Mouse (Mus musculus) adrenal gland, postnatal 14 days (tissue): ENCODE measurements at regions not wholly inside any gene's neighbourhood (a gene's known extent, or its start where the extent isn't known, plus 50 kb on each side); places are given as distances from the start of the nearest gene placed in this dataset.

Experiments used
- DNase-seq: peaks from one replicate; pipeline ENCODE4 v3.0.0; 2021; ENCODE audit warnings: mixed read lengths

DNA sequence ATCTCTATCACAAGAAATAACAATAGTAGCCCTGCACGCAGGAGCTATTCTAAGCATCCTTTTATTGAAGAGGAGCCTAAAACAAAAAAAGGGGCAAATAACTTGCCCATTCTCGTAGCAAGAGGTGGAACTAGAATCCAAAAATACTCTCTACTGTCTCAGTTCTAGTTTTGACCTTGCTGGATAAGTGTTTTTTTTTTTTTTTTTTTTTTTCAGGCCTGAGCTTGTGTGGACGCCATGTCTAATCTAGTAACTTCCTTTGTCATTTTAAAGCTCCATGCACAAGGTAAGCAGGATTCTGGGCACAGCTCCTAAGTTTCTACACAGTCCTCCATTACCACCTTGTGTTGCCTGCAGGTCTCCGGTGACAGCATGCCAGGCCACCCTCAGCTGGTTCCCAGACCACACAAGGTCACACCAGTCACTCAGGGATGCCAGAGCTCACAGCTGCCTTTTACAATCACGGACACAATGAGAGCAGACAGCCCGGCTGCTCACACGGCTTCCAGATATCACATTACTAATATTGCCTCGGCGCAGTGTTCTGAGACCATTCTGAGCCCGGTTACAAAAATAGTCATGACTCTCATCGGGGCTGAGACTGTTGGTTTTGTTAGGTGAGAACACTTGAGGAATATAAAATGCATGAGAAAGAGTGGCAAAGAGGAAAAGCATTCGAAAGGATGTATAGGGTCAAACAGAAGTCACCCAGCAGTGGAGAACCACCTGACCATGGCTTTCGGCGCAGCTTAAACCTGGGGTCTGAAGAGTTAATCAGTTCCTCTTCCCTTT lies 124.7 kb upstream of the Tank start:
- peak; percentile 42 for DNase-seq

DNA sequence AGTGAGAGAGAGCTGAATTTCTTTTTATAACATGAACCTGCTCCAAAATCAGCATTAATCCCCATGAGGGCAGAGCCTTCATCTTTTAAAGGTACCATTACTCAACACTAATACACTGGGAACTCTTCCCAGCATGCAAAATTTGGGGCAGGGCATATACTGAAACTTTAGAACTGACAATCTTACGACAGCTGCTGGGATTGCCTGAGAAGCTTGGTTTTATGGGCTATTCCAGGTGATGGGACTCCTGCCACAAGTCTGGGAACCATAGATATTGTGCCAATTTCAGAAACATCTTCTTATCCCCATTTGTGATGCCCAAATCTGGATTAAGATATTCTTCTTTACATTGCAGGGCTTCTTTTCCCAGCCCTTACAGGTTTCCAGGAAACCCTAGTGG lies 125.8 kb upstream of the Tank start:
- DNase-seq = no peak

DNA sequence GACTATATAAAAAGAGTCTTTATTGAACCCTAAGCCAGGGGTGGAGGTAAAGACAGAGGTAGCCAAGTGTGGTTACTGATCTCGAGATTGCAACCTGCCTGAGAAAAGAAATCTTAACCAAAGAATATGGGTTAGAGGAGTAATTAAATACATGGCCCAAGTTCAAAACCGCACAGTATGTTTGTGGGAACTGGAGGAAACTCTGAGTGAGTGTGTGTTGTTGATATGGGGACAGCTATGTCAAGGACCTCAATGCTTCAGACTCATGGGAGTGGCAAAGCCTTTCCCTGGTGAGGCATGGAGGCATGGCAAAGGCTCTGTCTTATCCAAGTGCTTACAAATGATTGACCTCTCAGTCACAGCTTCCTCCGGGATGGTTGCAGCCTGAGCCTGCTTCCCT lies 127.7 kb upstream of the Tank start:
- DNase-seq = no peak

DNA sequence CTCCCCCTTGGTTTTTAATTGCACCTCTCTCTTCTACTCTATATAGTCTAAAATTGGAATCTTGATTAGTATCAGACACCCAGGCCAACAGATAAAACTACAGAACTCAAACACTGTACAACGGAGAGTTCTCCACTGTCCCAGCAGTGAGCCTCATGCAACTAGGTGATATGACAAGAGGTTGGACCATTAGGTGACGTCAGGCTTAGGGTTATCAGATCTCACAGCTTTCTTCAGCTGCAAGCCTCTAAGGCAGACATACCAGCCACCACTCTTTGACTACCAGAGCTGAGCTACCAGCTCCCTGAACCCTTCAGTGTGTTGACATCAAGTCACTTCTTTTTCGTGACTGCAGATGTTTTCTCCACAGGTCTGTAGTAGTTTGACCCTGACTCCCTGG lies 141.8 kb upstream of the Tank start:
- DNase-seq = no peak

DNA sequence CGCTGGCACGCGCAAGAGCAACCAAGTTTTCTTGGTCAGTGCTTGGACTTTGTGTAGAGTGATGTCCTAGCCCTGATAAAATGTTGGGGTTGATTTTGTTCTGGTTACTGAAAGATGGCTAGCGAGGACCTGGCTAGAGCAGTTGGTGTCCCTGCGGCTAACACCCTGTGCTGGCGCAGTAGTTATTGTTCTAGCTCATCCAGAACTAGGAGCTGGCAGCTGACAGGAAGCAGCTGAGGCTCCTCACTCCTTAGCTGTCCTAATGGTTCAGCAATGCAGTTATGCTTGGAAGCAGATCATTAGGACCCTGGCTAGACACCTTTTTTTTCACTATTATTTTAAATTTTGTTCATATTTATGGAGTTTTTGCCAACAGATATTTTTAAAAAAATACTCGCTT lies 170.5 kb upstream of the Tank start:
- DNase-seq = no peak

DNA sequence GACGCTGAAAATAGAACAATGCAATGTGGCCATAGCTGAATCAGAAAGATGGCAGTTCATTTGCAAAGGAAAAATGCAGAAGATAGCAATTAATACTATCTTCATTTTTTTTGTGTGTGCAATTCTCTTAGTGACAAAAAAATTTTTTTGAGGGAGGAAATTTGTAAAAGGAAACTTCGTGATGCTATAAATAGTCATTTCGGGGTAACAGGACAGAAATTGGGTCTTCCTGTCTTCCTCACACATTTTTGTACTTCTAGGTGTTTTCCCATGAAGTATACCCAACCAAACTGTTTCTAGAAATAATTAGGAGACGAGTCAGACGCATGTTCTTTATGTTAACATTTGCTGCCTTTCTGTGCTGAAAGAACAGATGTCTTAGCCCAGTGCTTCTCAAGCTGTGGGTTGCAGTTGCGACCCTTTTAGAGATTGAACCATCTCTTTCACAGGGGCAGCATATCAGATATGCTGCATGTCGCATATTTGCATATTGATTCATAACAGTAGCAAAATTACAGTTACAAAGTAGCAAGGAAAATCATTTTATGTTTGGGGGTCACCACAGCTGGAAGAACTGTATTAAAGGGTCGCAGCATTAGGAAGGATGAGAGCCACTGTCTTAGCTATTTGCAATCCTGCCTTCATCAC lies 172.2 kb upstream of the Tank start:
- DNase-seq = no peak

DNA sequence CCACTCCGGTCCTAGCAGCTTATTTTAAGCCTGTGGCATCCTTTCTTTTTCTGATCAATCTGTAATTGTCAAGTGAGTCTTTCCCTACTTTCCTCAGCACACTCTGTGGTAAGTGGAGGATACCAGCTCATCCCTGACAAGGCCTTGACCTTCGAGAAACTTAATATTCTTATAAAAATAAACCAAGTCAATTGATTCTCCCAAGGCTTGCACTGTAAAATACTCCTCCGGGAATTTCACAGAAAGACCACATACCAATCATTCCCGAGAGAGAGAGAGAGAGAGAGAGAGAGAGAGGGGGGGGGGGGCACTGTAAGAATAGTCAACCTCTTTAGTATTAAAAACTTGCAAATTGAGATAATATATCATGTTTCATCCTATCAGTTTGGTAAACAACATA lies 173.1 kb upstream of the Tank start:
- DNase-seq = no peak

DNA sequence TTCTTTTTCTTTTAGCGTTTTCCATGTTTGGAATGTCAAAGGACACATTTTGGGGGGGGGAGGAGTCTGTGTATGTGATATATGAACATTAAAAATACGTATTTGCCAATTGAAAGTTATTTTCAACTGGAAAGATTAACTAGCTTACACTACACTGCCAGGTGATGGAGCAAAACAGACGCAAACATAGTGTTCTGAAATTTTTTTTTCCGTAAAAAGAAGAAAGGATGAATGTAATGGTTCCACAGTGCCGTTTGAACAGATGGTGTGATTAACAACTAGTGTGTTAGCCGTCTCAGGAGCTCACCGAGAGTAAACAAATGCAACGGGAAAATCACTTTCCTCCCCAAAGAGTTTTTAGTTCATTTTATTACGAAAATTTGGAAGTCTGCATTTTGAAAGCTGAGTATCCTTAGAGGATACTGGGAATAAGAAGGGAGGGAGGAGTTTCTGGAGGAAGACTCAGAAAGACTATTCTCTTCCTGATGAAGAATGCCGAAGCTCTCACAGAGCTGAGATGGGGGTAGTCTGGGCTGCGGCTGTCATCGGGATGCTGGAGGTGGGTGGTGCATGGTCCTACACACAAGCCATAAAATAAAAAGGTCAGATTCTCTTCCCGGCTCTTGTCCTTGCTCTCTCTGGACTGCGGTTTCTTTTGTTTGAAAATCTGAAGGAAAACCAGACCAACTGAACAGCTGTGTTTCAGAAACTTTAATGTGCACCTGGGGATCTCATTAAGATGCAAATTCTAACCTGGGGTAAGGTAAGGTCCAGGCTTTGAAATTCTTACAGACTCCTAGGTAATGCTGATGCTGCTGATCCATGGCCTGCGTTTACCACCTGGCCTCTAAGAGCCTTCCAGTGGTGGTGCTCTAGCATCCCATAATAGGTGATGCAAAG lies 175.5 kb upstream of the Tank start:
- no peak for DNase-seq

DNA sequence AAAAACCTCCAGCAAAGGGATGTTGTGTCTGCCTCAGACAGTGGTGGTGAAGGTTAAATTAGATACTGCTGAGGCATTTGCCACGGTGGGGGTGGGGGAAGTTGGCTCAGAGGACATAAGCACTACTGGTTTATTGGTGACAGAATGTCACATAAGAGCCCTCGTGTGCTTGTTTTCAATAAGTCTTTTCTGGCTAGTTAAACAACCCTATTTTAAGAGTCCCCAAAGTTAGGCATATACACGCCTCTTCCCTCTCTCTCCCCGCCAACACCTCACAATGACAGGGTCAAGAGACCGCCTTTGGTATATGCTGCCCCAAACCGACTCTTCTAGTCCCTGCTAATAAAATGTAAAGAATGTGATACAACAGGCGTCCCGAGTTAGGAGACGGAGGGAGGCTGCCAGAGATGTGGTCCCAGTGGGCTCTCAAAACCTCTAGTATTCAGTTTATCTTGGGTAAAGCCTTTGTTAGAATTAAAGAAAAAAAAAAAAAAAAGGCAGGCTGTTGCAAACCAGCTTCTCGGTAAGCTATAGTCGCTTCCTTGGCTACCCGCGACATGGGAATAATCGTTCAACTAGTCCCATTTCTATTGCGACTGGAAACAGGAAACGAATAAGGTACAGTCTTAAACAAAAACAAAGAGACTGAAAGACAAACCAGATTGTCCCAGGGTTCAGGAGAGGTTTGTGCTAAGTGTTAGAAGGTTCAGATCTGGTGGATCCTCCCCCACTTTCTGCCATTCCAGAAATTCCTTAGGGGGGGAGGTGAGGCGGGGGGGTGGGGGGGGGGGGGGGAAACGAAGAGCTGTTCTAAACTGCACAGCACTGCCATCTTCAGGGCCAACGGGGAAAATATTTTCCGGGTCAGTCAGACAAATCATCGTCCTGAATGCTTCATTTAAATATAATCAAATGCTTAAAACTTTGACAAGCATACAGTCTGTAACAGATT lies 176.5 kb upstream of the Tank start:
- DNase-seq = peak; percentile 83

DNA sequence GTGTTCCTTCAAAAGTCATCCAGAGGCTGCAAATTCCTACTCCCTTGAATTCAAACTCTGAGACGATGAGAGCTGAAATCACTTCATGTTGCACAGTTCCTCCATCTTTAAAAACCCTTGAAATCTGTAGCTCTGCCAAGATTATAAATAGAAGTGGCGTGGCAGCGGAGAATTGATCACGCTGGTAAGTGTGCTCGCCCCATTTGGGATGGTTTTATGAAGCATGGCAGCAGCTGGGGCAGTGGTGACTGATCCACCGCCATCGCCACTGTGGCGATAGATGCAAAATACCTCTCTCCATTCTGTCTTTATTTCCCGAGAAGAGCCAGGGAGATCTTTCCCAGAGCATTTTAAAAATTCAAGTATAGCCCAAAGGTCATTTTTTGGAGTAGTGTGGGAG lies 179.8 kb upstream of the Tank start:
- no peak for DNase-seq

DNA sequence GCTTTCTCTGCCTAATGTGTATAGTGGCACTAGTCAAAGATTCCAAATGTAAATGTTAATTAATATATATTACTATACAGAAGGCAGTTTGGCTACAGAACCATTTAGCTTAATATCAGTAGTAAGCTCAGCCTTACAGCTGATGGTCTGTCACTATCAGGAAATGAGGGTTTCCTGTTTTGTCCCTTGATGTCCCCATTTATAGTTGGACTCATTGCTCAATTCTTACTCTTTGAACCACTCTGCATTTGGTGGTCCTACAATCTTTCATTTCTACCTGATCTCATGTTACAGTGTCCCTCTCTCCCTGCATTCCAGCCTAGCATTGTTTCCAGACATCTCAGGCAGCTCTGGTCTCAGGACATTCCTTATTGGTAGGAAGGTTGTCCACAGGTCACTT lies 188.8 kb upstream of the Tank start:
- DNase-seq = no peak

DNA sequence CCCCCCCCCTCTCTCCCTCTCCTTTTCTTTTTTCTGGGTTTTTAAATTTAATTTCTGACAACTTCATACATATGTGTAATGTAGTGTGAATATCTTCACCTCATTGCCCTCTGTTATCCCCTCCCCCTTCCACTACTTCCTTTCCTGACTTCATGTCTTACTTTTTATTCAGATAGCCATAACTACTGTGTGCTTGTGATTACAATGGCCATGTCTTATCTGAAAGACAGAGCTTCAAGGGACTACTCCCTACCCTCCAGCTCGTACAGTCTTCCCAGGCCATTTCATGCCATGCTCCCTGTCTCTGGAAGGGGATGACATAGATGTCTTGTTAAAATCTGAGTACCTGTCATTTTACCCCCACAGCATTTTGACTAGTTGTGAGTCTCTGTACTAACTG lies 189.2 kb upstream of the Tank start:
- DNase-seq = no peak

DNA sequence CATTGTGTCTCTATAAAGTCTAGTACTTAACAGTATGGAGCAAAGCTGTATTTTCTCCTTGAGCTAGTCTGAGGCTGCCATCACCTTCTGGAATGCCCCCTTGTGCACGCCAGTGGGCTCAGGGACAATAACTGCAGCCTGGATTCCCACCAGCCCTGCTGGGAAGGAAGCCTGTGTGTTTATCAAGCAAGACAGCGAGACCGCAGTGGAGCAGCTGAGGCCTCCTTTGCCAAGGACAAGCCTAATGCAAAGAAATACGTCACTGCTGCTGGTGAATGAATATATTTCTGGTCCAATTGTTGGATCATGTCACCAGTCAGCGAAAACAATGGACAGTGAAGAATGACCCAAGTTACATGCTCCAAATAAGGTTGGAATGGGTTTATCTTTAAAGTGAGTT lies 190.8 kb upstream of the Tank start:
- DNase-seq = no peak

DNA sequence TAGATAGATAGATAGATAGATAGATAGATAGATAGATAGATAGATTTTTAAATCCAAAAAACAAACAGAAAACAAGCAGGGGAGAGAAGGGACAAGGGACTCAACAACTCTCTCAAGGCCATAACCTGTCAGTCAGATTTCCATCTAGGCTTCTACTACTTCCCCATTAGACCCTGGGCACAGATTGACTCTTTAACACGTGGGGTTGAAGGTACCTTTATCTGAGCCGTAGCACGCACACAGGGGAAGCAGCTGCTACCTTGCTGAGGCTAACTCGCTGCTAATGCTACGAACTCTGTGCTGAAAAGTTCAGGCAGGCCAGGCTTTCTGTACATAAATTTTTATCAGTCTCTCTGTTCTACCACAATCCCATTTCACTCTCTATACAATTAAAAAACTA lies 191.4 kb upstream of the Tank start:
- no peak for DNase-seq

DNA sequence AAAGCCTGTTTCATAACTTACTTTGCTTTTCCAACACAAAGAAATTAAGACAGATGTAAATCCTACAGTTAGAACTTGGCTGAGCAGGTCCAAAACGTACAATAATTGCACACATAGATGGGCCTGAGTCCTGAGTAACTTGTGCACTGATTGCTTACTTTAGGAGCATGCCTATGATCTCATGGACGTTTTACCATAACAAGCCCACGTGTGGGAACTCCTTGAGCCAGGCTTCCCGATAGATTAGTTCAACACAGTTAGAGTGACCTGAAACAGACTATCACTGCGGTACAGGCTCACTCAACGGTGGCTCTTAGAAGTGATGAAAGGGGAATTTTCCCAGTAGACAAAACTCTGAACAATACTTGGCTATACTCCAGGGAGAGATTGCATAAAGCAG lies 193.9 kb upstream of the Tank start:
- no peak for DNase-seq

DNA sequence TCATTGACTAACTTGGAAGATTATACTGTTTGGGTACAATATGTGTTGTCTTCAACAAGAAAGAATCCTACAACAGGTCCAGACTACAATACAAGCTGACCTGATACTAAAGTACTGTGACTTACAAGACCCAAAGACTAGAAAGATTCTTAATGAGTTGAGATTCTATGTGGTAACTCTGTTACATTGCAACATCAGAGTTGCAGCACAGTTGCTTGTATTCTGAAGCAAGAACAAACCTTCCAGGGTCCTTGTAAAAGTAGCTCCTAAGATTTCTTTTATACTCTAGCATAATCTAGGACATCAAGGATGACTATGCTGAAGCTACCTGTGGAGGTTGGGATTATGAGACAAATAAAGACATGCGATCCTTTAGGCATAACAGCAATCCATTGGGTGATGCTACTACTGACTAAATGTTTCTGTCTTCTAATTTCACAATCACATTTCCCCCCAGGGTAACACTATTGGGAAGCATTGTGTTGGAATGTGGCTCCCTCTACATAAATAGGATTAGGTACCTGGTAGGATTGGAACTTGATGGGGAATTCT lies 194.6 kb upstream of the Tank start:
- no peak for DNase-seq

DNA sequence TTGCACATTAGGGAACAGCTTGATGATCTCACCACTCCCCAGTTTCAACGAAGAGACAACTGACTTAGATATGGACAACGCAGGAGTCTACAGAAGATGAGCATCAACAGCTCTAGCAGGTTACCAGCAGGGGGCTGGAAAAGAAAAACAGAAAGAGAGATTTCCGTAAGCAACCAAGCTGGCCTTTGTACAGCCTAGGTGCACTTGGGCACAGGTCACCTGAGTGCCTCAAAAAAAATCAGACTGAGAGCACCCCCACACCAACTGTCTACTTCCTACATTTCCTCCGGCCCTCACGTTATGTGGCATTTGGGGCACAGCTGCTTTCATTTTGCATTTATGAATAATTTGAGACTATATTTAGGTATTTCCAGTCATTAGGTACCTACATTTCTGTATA lies 199.3 kb upstream of the Tank start:
- DNase-seq = no peak

DNA sequence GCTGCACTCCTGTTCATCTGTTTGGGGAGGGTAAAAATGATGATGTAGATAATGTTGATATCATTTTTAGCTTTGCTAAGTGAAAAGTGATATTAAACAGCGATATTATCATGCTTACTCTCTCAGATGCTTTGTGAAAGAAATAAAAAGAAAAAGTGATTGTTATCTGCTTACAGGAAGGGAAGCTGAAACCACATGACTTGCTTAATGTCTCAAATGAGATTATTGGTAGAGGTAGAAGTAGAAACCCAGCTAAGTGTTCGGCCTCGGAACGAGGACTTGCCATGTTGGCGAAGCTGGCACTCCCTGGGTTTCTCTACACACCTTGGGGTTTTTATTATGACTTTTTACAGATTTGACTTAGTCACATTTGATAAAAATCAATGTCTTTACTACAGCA lies 200.1 kb upstream of the Tank start:
- DNase-seq = no peak

DNA sequence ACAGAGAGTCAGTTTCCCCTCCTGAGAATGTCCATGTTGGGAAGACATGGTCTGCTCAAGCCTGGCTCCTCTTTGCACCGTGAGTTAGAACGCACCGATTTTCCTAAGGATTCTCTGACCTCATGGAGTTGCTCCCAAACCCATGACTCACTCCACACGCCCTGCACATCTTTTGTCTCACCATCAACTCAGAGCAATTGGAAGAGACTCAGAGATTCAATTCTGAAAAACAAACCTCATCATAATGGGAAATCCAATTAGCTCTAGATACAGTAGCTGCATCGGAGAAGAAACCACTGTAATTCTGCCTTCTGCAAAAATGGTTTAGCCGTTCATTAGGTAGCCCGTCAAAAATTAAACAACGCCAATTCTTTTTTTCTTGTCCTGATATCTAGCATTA lies 200.6 kb upstream of the Tank start:
- DNase-seq = no peak

DNA sequence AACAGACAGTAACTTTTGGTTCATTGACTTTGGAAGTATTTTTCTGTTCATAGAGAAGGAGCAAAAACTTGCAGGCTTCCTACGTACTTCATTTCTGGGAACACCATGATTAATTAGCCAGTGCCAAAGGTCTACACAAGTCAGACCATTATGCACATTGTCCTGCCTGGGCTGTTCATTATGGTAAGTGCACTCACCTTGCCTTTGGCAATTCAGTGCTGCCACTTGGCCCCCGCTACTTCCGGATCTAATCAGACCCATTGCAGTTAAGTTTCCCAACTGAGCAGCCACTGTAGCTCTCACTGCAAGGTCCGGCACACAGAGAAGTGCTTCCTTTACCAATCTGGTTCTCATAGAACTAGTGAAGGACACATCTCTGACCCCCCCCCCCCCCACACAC lies 215.8 kb upstream of the Tank start:
- no peak for DNase-seq

DNA sequence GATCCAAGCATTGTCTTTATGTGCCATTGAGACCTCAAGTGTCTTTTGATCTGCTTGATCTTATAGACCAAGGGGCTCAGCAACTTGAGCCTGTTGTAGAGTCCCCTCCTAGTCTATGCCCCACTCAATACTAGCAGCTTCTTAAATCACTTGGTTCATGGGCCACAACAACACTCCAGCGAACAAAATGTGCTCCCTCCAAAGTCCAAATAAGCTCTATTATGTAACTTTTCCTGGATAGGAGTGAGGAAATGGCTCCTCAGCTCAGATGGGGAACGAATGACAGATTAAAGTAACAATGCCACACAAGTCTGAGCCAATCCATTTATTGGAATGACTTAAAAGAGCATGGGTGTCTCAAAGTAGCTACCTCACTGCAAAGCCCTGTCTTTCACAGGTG lies 217.0 kb upstream of the Tank start:
- DNase-seq = no peak

DNA sequence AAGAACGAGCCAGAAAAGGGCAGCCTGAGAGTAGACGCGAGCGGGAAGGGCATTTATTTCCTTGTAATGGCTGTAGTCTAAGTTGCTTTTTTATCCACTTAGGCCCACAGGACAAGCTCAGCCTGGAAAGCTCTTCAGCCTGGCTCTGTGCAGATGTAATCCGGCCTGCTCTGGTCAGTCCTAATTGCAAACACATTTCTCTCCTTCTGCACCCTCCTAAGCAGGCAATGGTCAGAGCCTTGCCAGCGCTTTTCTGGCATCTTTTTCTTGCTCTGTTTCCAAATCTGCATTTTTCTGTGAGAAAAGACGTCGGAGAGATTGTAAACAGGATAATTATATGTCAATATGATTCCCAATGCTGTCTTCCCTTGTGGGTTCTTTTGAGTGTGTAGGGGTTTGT lies 224.3 kb upstream of the Tank start:
- DNase-seq = no peak
